Mouse (Mus musculus): Measurements from ENCODE around the gene Il18rap. TPM values are rescaled to one million over a fixed set of nuclear protein-coding genes. Genes with fewer than 3 reads are reported as not detected.
A peak's percentile ranks its signal among the peaks of the same experiment; 100 is the strongest.

Il18rap gene
- total RNA-seq (2014; fragmentation: Nextera tagmentation): 5.9 and 11.6 TPM in 2 replicates
- 3.4 and 10.0 TPM in 2 replicates for total RNA-seq (2017)

DNA sequence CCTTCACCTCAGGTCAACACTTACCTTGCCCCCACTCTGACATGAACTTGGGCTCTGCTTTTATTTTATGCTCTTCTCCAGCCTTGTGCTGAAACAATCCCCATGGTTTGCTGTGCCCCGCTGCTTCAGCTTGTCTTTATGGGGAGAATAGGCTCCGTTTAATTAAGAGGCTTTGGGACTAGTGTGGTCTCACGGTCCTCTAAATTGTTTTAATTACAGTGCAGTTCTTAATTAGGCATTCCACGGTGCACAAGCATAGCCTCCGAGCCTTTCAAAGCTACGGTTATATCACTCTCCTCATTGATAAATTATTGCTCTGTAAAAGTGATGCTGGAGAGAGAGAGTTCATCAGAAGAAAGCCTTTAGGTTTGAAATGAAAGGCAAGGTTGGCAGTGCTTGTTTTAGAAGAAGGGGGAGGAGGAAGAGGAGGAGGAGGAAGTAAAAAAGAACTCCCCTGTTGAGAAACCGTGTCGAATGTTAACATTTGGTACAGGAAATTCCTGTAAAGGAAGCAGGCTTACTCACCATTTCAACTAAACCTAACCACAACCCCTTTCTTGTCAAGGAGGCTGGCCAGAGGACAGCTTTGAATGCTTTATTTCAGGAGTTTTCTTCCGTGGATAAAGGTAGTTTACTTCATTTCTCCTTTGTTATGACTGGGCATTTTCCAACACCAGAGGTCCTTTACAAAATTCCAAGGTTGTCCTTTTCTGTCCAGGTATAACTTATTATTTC, at the start of gene Il18rap:
Gene Il18rap, plus strand, starts transcription at position 512 of the 735 bp plus-strand sequence.
- no peak for ATAC-seq (replicated peaks; ENCODE audit: low FRiP score, low TSS enrichment, poor library complexity, severe bottlenecking)

DNA sequence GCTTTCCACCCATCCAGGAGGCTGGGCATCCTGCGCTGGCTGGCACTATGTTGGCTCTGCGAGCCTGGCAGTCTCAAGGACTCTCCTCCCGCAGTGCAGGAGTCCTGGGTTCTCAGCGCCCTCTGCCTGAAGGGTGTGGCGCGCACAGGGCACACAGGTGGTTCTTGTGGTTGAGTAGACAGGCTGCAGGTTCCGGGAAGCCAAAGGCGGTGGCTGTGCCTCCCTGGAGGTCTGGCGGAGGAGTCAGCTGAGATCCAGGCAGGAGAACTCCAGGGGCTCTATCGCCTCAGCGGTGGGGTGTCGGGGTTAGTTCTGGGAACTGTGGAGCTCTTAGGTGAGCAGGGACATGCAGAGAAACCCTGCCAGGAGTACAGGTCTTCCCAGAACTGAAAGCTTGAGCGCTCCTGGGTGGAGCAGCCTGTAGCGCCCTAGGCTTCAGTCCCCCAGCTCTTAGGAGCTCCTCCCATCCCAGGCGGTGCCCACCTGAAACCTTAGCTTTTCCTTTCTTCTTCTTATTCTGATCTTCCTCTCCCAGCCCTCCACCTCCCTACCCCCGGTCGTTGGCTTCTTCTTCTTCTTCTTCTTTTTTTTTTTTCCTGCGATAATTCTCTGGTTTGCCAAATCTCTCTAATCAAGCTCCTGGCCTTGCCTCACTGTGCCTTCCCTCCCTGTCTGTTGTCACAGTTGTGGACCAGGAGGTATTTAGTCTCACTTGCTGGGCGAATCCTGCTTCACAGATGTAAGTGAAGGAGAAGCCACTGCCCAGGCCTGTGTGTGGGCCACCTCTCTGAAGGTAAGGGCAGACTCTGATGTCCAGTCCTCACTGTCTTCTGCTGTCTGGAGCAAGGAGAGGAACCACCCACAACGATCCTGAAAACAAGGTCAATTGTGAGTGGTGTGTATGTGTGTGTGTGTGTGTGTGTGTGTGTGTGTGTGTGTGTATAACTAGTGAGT, 49.4 kb upstream of the Il18rap start, which contains the start of gene Il18r1:
Gene Il18r1, plus strand, starts transcription at position 76 of the 954 bp plus-strand sequence.
- peak; percentile 59 for ATAC-seq (replicated peaks; ENCODE audit: low FRiP score, low TSS enrichment, poor library complexity, severe bottlenecking)

DNA sequence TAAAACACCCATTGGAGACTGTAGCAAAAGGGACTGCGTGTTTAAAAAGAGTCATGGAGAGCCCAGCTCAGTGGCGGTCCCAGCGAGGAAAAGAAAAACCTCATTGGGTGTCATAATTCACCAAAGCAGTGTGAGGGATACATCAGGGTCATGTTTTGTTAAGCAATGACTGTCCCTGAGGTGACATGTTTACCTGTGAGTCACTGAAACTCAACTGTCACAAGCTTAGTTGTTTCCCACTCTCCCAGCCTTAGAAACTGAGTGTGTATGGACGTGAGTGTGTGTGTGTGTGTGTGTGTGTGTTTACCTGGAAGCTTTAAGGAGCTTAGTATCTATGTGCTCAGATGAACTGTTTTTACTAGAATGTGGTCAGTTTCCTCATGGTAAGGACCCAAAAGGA, 47.9 kb upstream of the Il18rap start:
- no peak for ATAC-seq (replicated peaks; ENCODE audit: low FRiP score, low TSS enrichment, poor library complexity, severe bottlenecking)

GRCm38 (mm10) chr1:40468805-40469204, 46.4 kb upstream of the Il18rap start:
- no peak for ATAC-seq (replicated peaks; ENCODE audit: low FRiP score, low TSS enrichment, poor library complexity, severe bottlenecking)

- ATAC-seq (replicated peaks; ENCODE audit: low FRiP score, low TSS enrichment, poor library complexity, severe bottlenecking): peak; percentile 80
Measured at GRCm38 (mm10) chr1:40469900-40470299, 45.3 kb upstream of the Il18rap start.

DNA sequence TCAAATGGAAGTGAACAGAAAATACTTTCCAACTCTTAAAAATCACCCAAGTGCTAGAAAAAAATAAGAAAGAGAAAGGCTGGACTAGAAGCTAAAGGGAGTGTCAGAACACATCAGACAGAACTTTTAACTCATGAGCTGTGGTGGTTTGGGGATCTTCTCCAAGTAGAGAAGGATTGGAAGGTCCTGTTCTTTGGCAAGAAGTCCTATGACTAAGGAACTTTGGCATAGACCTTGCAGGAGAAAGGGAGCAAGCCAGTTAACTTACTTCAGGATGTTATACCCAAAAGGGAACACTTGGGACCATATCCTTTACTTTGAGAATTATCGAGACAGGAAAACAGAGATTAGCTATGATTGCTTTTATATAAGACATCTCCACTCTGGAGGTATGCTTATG, 42.8 kb upstream of the Il18rap start:
- ATAC-seq (replicated peaks; ENCODE audit: low FRiP score, low TSS enrichment, poor library complexity, severe bottlenecking): no peak

DNA sequence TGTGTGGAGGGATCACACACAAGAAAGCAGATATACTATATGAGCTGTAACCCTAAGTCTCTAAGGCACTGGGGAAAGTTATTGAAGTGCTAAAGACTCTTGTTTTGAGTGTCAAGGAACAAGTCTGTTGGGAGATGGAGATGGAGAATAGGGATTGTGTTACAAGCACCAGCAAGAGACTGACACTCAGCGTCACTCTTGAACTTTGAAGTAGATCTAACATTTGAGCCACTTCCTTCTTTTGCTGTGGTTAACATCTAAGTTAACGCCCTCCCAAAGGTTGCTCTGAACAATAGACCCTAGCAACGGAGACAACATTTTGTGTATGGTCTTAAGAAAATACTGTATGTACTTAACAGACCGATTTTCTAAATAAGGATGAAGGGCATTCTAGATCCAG, 41.5 kb upstream of the Il18rap start:
- no peak for ATAC-seq (replicated peaks; ENCODE audit: low FRiP score, low TSS enrichment, poor library complexity, severe bottlenecking)

- no peak for ATAC-seq (replicated peaks; ENCODE audit: low FRiP score, low TSS enrichment, poor library complexity, severe bottlenecking)
Measured at GRCm38 (mm10) chr1:40474336-40474735, 40.8 kb upstream of the Il18rap start.

DNA sequence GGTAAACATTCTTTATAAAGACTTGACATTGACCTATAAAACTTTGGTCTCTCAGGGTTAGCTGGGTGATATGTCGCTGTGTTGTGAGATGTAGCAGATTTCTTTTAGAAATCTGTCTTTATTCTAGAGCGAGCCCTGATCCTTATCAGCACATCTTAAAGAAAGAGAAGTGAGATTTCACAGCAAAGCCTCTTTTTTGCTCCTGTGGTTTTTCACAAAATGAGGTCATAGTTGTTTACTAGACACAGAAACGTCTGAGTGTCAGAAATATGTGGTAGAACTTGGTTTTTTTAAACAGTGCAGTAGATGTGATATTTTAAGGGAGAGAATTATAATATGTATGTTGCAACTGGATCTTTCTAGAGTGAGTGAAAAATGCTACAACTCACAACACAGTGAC, 39.5 kb upstream of the Il18rap start:
- ATAC-seq (replicated peaks; ENCODE audit: low FRiP score, low TSS enrichment, poor library complexity, severe bottlenecking): no peak

GRCm38 (mm10) chr1:40476756-40477155, 38.4 kb upstream of the Il18rap start:
- ATAC-seq (replicated peaks; ENCODE audit: low FRiP score, low TSS enrichment, poor library complexity, severe bottlenecking): no peak

- ATAC-seq (replicated peaks; ENCODE audit: low FRiP score, low TSS enrichment, poor library complexity, severe bottlenecking): 0 out of 2 replicates have a peak, but pooled peaks have one; percentile 37
Measured at GRCm38 (mm10) chr1:40479505-40479923, 35.6 kb upstream of the Il18rap start.

GRCm38 (mm10) chr1:40494594-40494993, 20.6 kb upstream of the Il18rap start:
- no peak for ATAC-seq (replicated peaks; ENCODE audit: low FRiP score, low TSS enrichment, poor library complexity, severe bottlenecking)

GRCm38 (mm10) chr1:40499708-40500107, 15.5 kb upstream of the Il18rap start:
- no peak for ATAC-seq (replicated peaks; ENCODE audit: low FRiP score, low TSS enrichment, poor library complexity, severe bottlenecking)

DNA sequence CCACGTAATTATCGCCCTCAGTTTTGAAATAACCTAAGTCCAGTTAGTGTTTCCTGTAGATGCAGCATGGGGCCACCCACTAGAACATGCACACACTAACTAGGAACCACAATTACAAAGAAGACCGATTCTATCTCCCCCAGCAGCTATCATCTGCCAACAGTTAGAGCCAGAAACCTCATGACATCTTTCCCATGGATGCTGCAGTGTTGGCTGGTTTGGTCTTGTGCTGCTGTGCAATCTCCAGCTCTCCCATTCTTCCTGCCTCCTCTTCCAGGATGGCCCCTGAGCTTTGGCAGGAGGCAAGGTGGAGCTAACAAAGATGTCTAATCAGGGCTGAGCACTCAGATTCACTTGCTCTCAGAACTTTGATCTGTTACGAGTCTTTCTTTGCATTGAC, 14.0 kb upstream of the Il18rap start:
- no peak for ATAC-seq (replicated peaks; ENCODE audit: low FRiP score, low TSS enrichment, poor library complexity, severe bottlenecking)

DNA sequence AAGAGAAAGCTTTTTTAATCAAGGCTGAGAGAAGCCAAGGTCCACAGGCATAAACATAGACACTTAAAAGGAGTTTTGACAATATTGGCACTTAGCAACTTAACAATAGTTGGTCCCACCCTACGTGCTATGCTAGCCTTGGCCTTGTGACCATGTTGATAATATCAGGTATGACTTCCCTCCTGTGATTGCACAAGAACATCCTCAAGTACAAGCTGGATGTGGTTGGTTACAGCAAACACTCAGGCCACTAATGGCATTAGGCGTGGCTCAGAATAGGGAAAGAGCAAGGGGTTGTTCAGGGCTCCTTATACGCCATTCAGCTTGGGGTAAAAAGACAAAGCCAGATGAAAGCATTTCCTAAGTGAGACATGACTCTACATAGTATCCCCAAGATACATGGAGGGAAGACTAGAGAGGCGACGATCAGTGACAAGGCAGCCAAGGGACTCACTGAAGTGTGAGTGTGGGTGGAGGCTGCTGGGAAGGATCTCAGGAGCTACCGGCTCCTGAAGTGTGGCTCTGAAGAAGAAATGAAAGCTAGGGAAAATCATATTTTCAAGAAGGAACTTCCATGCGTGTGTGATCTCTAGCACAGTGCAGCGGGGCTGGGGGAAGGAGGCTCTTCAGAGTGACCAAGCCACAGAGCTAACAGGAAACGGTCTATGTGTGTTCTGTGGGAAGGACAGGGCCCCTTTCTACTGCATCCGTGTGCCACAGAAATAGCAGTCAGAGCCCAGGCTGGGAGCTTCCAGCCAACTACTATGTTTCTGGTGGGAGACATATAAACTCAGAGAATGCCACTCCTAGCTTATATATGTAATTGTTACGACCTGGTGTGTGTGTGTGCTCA, 13.4 kb upstream of the Il18rap start:
- no peak for ATAC-seq (replicated peaks; ENCODE audit: low FRiP score, low TSS enrichment, poor library complexity, severe bottlenecking)

- no peak for ATAC-seq (replicated peaks; ENCODE audit: low FRiP score, low TSS enrichment, poor library complexity, severe bottlenecking)
Measured at GRCm38 (mm10) chr1:40504548-40504947, 10.6 kb upstream of the Il18rap start.

GRCm38 (mm10) chr1:40516364-40516763, 1.2 kb downstream of the Il18rap start:
- ATAC-seq (replicated peaks; ENCODE audit: low FRiP score, low TSS enrichment, poor library complexity, severe bottlenecking): no peak

DNA sequence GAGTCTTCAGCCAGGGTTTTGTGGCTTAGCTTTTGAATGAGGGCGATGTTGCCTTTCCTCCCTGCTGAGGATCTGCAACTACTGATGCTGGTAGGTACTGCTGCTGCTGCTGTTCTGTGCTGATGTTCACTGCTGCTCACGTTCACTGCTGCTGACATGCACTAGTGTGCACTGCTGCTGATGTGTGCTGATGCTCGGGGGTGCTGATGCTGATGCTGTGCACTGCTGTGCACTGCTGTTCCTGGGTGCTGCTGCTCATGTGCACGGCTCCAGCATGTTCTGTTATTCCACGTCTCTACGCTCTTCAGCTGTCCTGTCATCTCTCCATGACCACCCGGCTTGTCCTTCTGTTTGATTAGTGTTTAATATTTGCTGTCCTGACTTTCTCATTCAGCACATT, 7.8 kb downstream of the Il18rap start:
- no peak for ATAC-seq (replicated peaks; ENCODE audit: low FRiP score, low TSS enrichment, poor library complexity, severe bottlenecking)

- ATAC-seq (replicated peaks; ENCODE audit: low FRiP score, low TSS enrichment, poor library complexity, severe bottlenecking): no peak
Measured at GRCm38 (mm10) chr1:40523971-40524722, 9.0 kb downstream of the Il18rap start.

Data from megakaryocyte-erythroid progenitor cell, adult 5-6 weeks (primary cell).